Mouse (Mus musculus) bone marrow macrophage, adult 2 months (primary cell): ENCODE data around the gene Arhgap6.

Experiments used
- CTCF ChIP-seq: IDR thresholded peaks from 2 replicates; pipeline ENCODE4 v1.5.1; 2012; ENCODE audit warnings: low read depth, mild to moderate bottlenecking, low read length, moderate library complexity
- POLR2A ChIP-seq: IDR thresholded peaks from 2 replicates; pipeline ENCODE4 v1.6.1; 2012; ENCODE audit warnings: mild to moderate bottlenecking, low read depth, low read length, borderline replicate concordance

DNA sequence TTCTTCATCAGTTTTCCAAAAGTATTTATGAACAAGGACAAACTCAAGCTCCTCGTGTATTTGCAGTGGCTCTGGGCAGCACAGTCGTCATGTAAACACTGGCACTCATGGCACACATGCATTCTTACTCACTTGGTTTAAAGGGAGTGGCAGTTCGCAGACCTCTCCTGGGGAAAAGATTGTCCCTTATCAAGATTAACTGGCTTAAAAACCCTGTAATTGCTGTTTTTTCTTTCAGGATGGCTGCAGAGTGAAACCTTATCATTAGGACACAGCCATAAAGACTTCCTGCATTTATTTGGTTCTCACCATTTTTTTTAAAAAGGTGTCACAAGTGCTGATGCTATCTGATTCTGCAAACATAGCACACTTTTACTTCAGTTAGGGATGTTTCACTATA, 252.7 kb downstream of the Arhgap6 start:
- TF ChIP-seq CTCF: no peak
- TF ChIP-seq POLR2A: no peak
